Mouse (Mus musculus) bone marrow macrophage, adult 2 months (primary cell): ENCODE data around the gene Wnt1.

ENCODE experiments used
- CTCF ChIP-seq: IDR thresholded peaks from 2 replicates; pipeline ENCODE4 v1.5.1; 2012; ENCODE audit warnings: low read depth, mild to moderate bottlenecking, low read length, moderate library complexity
- POLR2A ChIP-seq: IDR thresholded peaks from 2 replicates; pipeline ENCODE4 v1.6.1; 2012; ENCODE audit warnings: mild to moderate bottlenecking, low read depth, low read length, borderline replicate concordance

- no peak for TF ChIP-seq CTCF
- no peak for TF ChIP-seq POLR2A
These were observed 38.0 kb downstream of the Wnt1 start for GRCm38 (mm10) chr15:98827611-98828011.
